Mouse (Mus musculus): ENCODE measurements around the gene Camta1. TPM values are rescaled to one million over a fixed set of nuclear protein-coding genes. Genes with fewer than 3 reads are reported as not detected.
A peak's percentile ranks its signal among the peaks of the same experiment; 100 is the strongest.

Camta1 gene
- polyA plus RNA-seq, 2 experiments = 7.3 to 32.8 TPM

- DNase-seq (ENCODE audit: low read depth in 3 of 3, low spot score in 3 of 3) = no peak
- no peak overlapping the region for H3K4me2 ChIP-seq (ENCODE audit: low read depth)
- H3K36me3 ChIP-seq (replicated peaks; ENCODE audit: control insufficient read depth, insufficient read depth, low read depth) = no peaks in the 10 kb centered on the region
- H3K9ac ChIP-seq (replicated peaks) = no peak overlapping the region
- TF ChIP-seq EP300 (IDR thresholded peaks at IDR 0.05; ENCODE audit: low read depth) (no peak), CTCF (IDR thresholded peaks at IDR 0.05; ENCODE audit: low read depth) (no peak)
- no peaks in the 10 kb centered on the region for H3K9me3 ChIP-seq (ENCODE audit: control insufficient read depth, low read length)
- H3K4me1 ChIP-seq (replicated peaks; ENCODE audit: control insufficient read depth in 2 of 2, insufficient read depth in 2 of 2, low read length in 1 of 2) = peaks cover 17 to 32% of the 10 kb centered on the region in 2 experiments
- H3K4me3 ChIP-seq (ENCODE audit: insufficient read depth in 1 of 2, low read depth in 2 of 2, low read length in 2 of 2) = no peak overlapping the region
- H3K27me3 ChIP-seq (ENCODE audit: control insufficient read depth, insufficient read depth, low read length) = no peaks in the 10 kb centered on the region
- no peak overlapping the region for H3K27ac ChIP-seq
- WGBS (ENCODE audit: insufficient replicate concordance) = 52% methylated on average over 11 of the region's 12 CpGs
- ATAC-seq (ENCODE audit: insufficient read depth) = peak; percentile 36
These were observed 122.2 kb downstream of the Camta1 start for GRCm38 (mm10) chr4:151739348-151739956.

- DNase-seq (ENCODE audit: low read depth in 3 of 3, low spot score in 3 of 3) = no peak
- WGBS (ENCODE audit: insufficient replicate concordance) = 67% methylated on average over 11 of the region's 11 CpGs
These were observed 122.8 kb downstream of the Camta1 start for GRCm38 (mm10) chr4:151738875-151739274.

GRCm38 (mm10) chr4:151738280-151738679 lies 123.4 kb downstream of the Camta1 start:
- WGBS (ENCODE audit: insufficient replicate concordance) = 60% methylated on average over 5 of the region's 5 CpGs
- Histone ChIP-seq H3K4me3 (ENCODE audit: insufficient read depth in 1 of 2, low read depth in 2 of 2, low read length in 2 of 2) (no peak overlapping the region), H3K27ac (no peak overlapping the region), H3K9me3 (ENCODE audit: control insufficient read depth, low read length) (no peaks in the 10 kb centered on the region), H3K9ac (replicated peaks) (no peak overlapping the region), H3K4me2 (ENCODE audit: low read depth) (no peak overlapping the region), H3K36me3 (replicated peaks; ENCODE audit: control insufficient read depth, insufficient read depth, low read depth) (no peaks in the 10 kb centered on the region), H3K27me3 (ENCODE audit: control insufficient read depth, insufficient read depth, low read length) (no peaks in the 10 kb centered on the region), H3K4me1 (replicated peaks; ENCODE audit: control insufficient read depth in 2 of 2, insufficient read depth in 2 of 2, low read length in 1 of 2) (peaks cover 17 to 32% of the 10 kb centered on the region in 2 experiments)
- DNase-seq (ENCODE audit: low read depth in 3 of 3, low spot score in 3 of 3) = no peak
- no peak for ATAC-seq (ENCODE audit: insufficient read depth)
- no peak for TF ChIP-seq CTCF (IDR thresholded peaks at IDR 0.05; ENCODE audit: low read depth)
- no peak for TF ChIP-seq EP300 (IDR thresholded peaks at IDR 0.05; ENCODE audit: low read depth)

More at GRCm38 (mm10) chr4:151738875-151739274, 122.8 kb downstream of the Camta1 start:
- Histone ChIP-seq H3K27ac (no peak overlapping the region), H3K4me3 (ENCODE audit: insufficient read depth in 1 of 2, low read depth in 2 of 2, low read length in 2 of 2) (no peak overlapping the region), H3K4me2 (ENCODE audit: low read depth) (no peak overlapping the region), H3K9me3 (ENCODE audit: control insufficient read depth, low read length) (no peaks in the 10 kb centered on the region), H3K27me3 (ENCODE audit: control insufficient read depth, insufficient read depth, low read length) (no peaks in the 10 kb centered on the region), H3K9ac (replicated peaks) (no peak overlapping the region), H3K4me1 (replicated peaks; ENCODE audit: control insufficient read depth in 2 of 2, insufficient read depth in 2 of 2, low read length in 1 of 2) (peaks cover 17 to 32% of the 10 kb centered on the region in 2 experiments), H3K36me3 (replicated peaks; ENCODE audit: control insufficient read depth, insufficient read depth, low read depth) (no peaks in the 10 kb centered on the region)
- no peak for ATAC-seq (ENCODE audit: insufficient read depth)
- TF ChIP-seq EP300 (IDR thresholded peaks at IDR 0.05; ENCODE audit: low read depth) (no peak), CTCF (IDR thresholded peaks at IDR 0.05; ENCODE audit: low read depth) (no peak)

GRCm38 (mm10) chr4:151732668-151733067 lies 129.0 kb downstream of the Camta1 start:
- 78% methylated on average over 10 of the region's 10 CpGs for WGBS (ENCODE audit: insufficient replicate concordance)
- Histone ChIP-seq H3K4me3 (ENCODE audit: insufficient read depth in 1 of 2, low read depth in 2 of 2, low read length in 2 of 2) (no peak overlapping the region), H3K27ac (no peak overlapping the region), H3K9me3 (ENCODE audit: control insufficient read depth, low read length) (no peaks in the 10 kb centered on the region), H3K9ac (replicated peaks) (no peak overlapping the region), H3K36me3 (replicated peaks; ENCODE audit: control insufficient read depth, insufficient read depth, low read depth) (no peaks in the 10 kb centered on the region), H3K27me3 (ENCODE audit: control insufficient read depth, insufficient read depth, low read length) (no peaks in the 10 kb centered on the region), H3K4me2 (ENCODE audit: low read depth) (no peak overlapping the region), H3K4me1 (replicated peaks; ENCODE audit: control insufficient read depth in 2 of 2, insufficient read depth in 2 of 2, low read length in 1 of 2) (peaks cover 39 to 46% of the 10 kb centered on the region in 2 experiments)
- DNase-seq (ENCODE audit: low read depth in 3 of 3, low spot score in 3 of 3) (no peak), ATAC-seq (ENCODE audit: insufficient read depth) (no peak)
- TF ChIP-seq EP300 (IDR thresholded peaks at IDR 0.05; ENCODE audit: low read depth) = no peak
- TF ChIP-seq CTCF (IDR thresholded peaks at IDR 0.05; ENCODE audit: low read depth) = no peak

GRCm38 (mm10) chr4:151730037-151730759 lies 131.5 kb downstream of the Camta1 start:
- Histone ChIP-seq H3K4me1 (replicated peaks; ENCODE audit: control insufficient read depth in 2 of 2, insufficient read depth in 2 of 2, low read length in 1 of 2) (peaks cover 61 to 67% of the 10 kb centered on the region in 2 experiments), H3K9ac (replicated peaks) (peak overlapping the region; percentile 47), H3K36me3 (replicated peaks; ENCODE audit: control insufficient read depth, insufficient read depth, low read depth) (no peaks in the 10 kb centered on the region), H3K9me3 (ENCODE audit: control insufficient read depth, low read length) (no peaks in the 10 kb centered on the region), H3K27ac (peak overlapping the region; percentile 82), H3K4me3 (ENCODE audit: insufficient read depth in 1 of 2, low read depth in 2 of 2, low read length in 2 of 2) (no peak overlapping the region), H3K4me2 (ENCODE audit: low read depth) (peak overlapping the region; percentile 39), H3K27me3 (ENCODE audit: control insufficient read depth, insufficient read depth, low read length) (no peaks in the 10 kb centered on the region)
- DNase-seq (ENCODE audit: low read depth in 3 of 3, low spot score in 3 of 3) (peak in 1 of 3 experiments; percentile 87), ATAC-seq (ENCODE audit: insufficient read depth) (peak; percentile 96)
- 21% methylated on average over 4 of the region's 4 CpGs for WGBS (ENCODE audit: insufficient replicate concordance)
- 0 out of 2 replicates have a peak, but pooled peaks have one; percentile 27 for TF ChIP-seq CTCF (IDR thresholded peaks at IDR 0.05; ENCODE audit: low read depth)
- TF ChIP-seq EP300 (IDR thresholded peaks at IDR 0.05; ENCODE audit: low read depth) = peak; percentile 99
